Comparison of ENCODE assay signal across 31 mouse cellular contexts in genomic region chr8:64934997-64935396, GRCm38 (mm10). TPM values are rescaled to one million over a fixed set of nuclear protein-coding genes. Genes with fewer than 3 reads are reported as not detected.
DNase-seq lines count a peak whose midpoint lies in the region; ATAC-seq and TF ChIP-seq lines count a peak whose summit lies in the region.
"Had no signal": no experiment of that assay in that cellular context is flagged by ENCODE, and none has a peak within 500 bp of the region (broad histone marks: within the 10 kb centered on the region; RNA-seq: fewer than 3 reads in every experiment).

No protein-coding gene starts in this region.

- peak; percentile 85 for ATAC-seq in inflammation-experienced regulatory T-cells, adult 6 months
- ATAC-seq in stomach, postnatal 0 days (ENCODE audit: low FRiP score, low TSS enrichment): no peak
- no peak for ATAC-seq in midbrain, embryonic 13.5 days
- ATAC-seq: forebrain, embryonic 14.5 days; forebrain, embryonic 16.5 days had no signal

- no peak for TF ChIP-seq EP300 in CH12.LX (IDR thresholded peaks at IDR 0.05; ENCODE audit: low read length)
- no peak for TF ChIP-seq EP300 in stomach, postnatal 0 days (optimal IDR thresholded peaks at IDR 0.05)

- dilution Hi-C loops in CH12.LX (cut with MboI; ENCODE audit: extremely low pct_ligation_motif_present, extremely low pct_unique_long_range_greater_than_20kb, low sequenced_read_pairs): no loop called here

- no peaks in the 10 kb centered on the region for H3K36me3 ChIP-seq in CH12.LX (replicated peaks in 1 of 2; ENCODE audit: control insufficient read depth in 1 of 2, insufficient read depth in 1 of 2, low read length in 1 of 2)
- no peaks in the 10 kb centered on the region for H3K36me3 ChIP-seq in stomach, postnatal 0 days (ENCODE audit: control insufficient read depth, insufficient read depth, low read length)
- no peaks in the 10 kb centered on the region for H3K36me3 ChIP-seq in midbrain, embryonic 13.5 days
- H3K36me3 ChIP-seq: embryonic facial prominence, embryonic 13.5 days; embryonic facial prominence, embryonic 15.5 days; forebrain, embryonic 10.5 days; forebrain, embryonic 12.5 days had no signal

- TF ChIP-seq POLR2A in CH12.LX (IDR thresholded peaks at IDR 0.05; ENCODE audit: low read depth, low read length): no peak
- no peak for TF ChIP-seq POLR2A in lung, adult 2 months (IDR thresholded peaks at IDR 0.05; ENCODE audit: borderline replicate concordance, extremely low read depth, low read depth, low read length)

- no peak overlapping the region for H3K4me3 ChIP-seq in CH12.LX (replicated peaks in 1 of 3; ENCODE audit: low read depth in 2 of 3, low read length in 2 of 3, poor library complexity in 1 of 3)
- no peak overlapping the region for H3K4me3 ChIP-seq in stomach, postnatal 0 days (ENCODE audit: low read depth, low read length)
- H3K4me3 ChIP-seq in layer of hippocampus, adult 2 months: no peak overlapping the region
- no peak overlapping the region for H3K4me3 ChIP-seq in midbrain, embryonic 13.5 days (replicated peaks)
- H3K4me3 ChIP-seq in lung, adult 2 months (replicated peaks; ENCODE audit: extremely low read depth, low read depth, low read length): no peak overlapping the region
- H3K4me3 ChIP-seq: embryonic facial prominence, embryonic 13.5 days; embryonic facial prominence, embryonic 15.5 days; erythroblast, embryonic 14.5 days; forebrain, embryonic 10.5 days; forebrain, embryonic 12.5 days had no signal

- no peaks in the 10 kb centered on the region for H3K9me3 ChIP-seq in CH12.LX (replicated peaks; ENCODE audit: low read length)
- no peaks in the 10 kb centered on the region for H3K9me3 ChIP-seq in stomach, postnatal 0 days (ENCODE audit: control insufficient read depth, low read length)
- no peaks in the 10 kb centered on the region for H3K9me3 ChIP-seq in midbrain, embryonic 13.5 days
- H3K9me3 ChIP-seq: embryonic facial prominence, embryonic 13.5 days; embryonic facial prominence, embryonic 15.5 days; forebrain, embryonic 10.5 days; forebrain, embryonic 12.5 days had no signal

- no peak for TF ChIP-seq RAD21 in CH12.LX (IDR thresholded peaks at IDR 0.05; ENCODE audit: low read depth, low read length)

- peaks cover 0 to 10% of the 10 kb centered on the region in 2 experiments; a peak in 2 of 4 replicates for H3K4me1 ChIP-seq in CH12.LX (ENCODE audit: control insufficient read depth in 1 of 2, insufficient read depth in 2 of 2)
- no peaks in the 10 kb centered on the region for H3K4me1 ChIP-seq in stomach, postnatal 0 days (replicated peaks; ENCODE audit: control insufficient read depth, insufficient read depth)
- no peaks in the 10 kb centered on the region for H3K4me1 ChIP-seq in midbrain, embryonic 13.5 days (replicated peaks)
- no peaks in the 10 kb centered on the region for H3K4me1 ChIP-seq in lung, adult 2 months (ENCODE audit: control insufficient read depth, insufficient read depth, low read length)
- H3K4me1 ChIP-seq: embryonic facial prominence, embryonic 13.5 days; embryonic facial prominence, embryonic 15.5 days; forebrain, embryonic 10.5 days; forebrain, embryonic 12.5 days had no signal

- H3K27me3 ChIP-seq in CH12.LX (replicated peaks): no peaks in the 10 kb centered on the region
- H3K27me3 ChIP-seq in stomach, postnatal 0 days (ENCODE audit: control insufficient read depth, insufficient read depth, low read length): no peaks in the 10 kb centered on the region
- H3K27me3 ChIP-seq in midbrain, embryonic 13.5 days: no peaks in the 10 kb centered on the region
- H3K27me3 ChIP-seq: embryonic facial prominence, embryonic 13.5 days; embryonic facial prominence, embryonic 15.5 days; forebrain, embryonic 12.5 days had no signal

- no peak for TF ChIP-seq CTCF in CH12.LX (conservative IDR thresholded peaks at IDR 0.05 in 1 of 2, IDR thresholded peaks at IDR 0.05 in 1 of 2; ENCODE audit: low read depth in 2 of 2, low read length in 2 of 2)
- TF ChIP-seq CTCF in stomach, postnatal 0 days (IDR thresholded peaks at IDR 0.05; ENCODE audit: low read depth): no peak
- TF ChIP-seq CTCF in layer of hippocampus, adult 2 months (conservative IDR thresholded peaks at IDR 0.05): no peak
- no peak for TF ChIP-seq CTCF in lung, adult 2 months (IDR thresholded peaks at IDR 0.05; ENCODE audit: insufficient read depth, low read length)

- no peaks in the 10 kb centered on the region for H3K79me2 ChIP-seq in CH12.LX (replicated peaks; ENCODE audit: control insufficient read depth, extremely low read depth, insufficient read depth, poor library complexity, severe bottlenecking)

- DNase-seq in CD4-positive, CD25-positive, alpha-beta regulatory T cell, adult 2 months (ENCODE audit: low read depth, low spot score): peak; percentile 54
- peak; percentile 45 for DNase-seq in CH12.LX (ENCODE audit: extremely low read depth)
- peak; percentile 34 for DNase-seq in brain, adult 2 months (ENCODE audit: low read depth, low spot score)
- no peak for DNase-seq in stomach, postnatal 0 days (ENCODE audit: low spot score)
- DNase-seq in layer of hippocampus, adult 2 months (ENCODE audit: low spot score in 2 of 2): no peak
- DNase-seq in lung, adult 2 months: no peak
- DNase-seq: adrenal gland, adult 8-10 months; adrenal gland, postnatal 14 days; adrenal gland, postnatal 36 days; cerebellum, adult 11 months; cerebellum, adult 18-20 months; cerebellum, adult 8-10 months; cerebellum, adult 9-11 months; cerebellum, postnatal 14 days; cerebellum, postnatal 36 days; embryo, embryonic 11 days had no signal

- H3K4me2 ChIP-seq in CH12.LX (ENCODE audit: insufficient read depth, low read depth, poor library complexity, severe bottlenecking): no peak overlapping the region
- no peak overlapping the region for H3K4me2 ChIP-seq in stomach, postnatal 0 days (replicated peaks; ENCODE audit: low read depth)
- H3K4me2 ChIP-seq in midbrain, embryonic 13.5 days (replicated peaks): no peak overlapping the region
- H3K4me2 ChIP-seq: embryonic facial prominence, embryonic 13.5 days; embryonic facial prominence, embryonic 15.5 days; forebrain, embryonic 12.5 days had no signal

- H3K27ac ChIP-seq in CH12.LX (ENCODE audit: insufficient read depth, low read depth): no peak overlapping the region
- H3K27ac ChIP-seq in stomach, postnatal 0 days (replicated peaks): no peak overlapping the region
- no peak overlapping the region for H3K27ac ChIP-seq in layer of hippocampus, adult 2 months
- H3K27ac ChIP-seq in midbrain, embryonic 13.5 days: no peak overlapping the region
- H3K27ac ChIP-seq: embryonic facial prominence, embryonic 13.5 days; embryonic facial prominence, embryonic 15.5 days; forebrain, embryonic 10.5 days; forebrain, embryonic 12.5 days had no signal

- in situ Hi-C loops in CH12.LX (cut with MboI; ENCODE audit: low pct_ligation_motif_present, low pct_unique_long_range_greater_than_20kb, low sequenced_read_pairs): loop anchor here (25.0 kb wide), 2 partner anchors 98 to 198 kb away; partner anchors contain the start of gene Msmo1

- 70% methylated on average over 3 of the region's 3 CpGs for WGBS in stomach, postnatal 0 days
- 79% methylated on average over 3 of the region's 3 CpGs for WGBS in midbrain, embryonic 13.5 days
- WGBS in lung, adult 2 months: 61% methylated on average over 3 of the region's 3 CpGs

- no peak overlapping the region for H3K9ac ChIP-seq in CH12.LX (ENCODE audit: insufficient read depth, low read depth)
- no peak overlapping the region for H3K9ac ChIP-seq in stomach, postnatal 0 days (ENCODE audit: low read length)
- H3K9ac ChIP-seq in midbrain, embryonic 13.5 days (replicated peaks): no peak overlapping the region
- H3K9ac ChIP-seq: embryonic facial prominence, embryonic 13.5 days; embryonic facial prominence, embryonic 15.5 days; forebrain, embryonic 12.5 days had no signal

TF ChIP-seq in CH12.LX, 34 proteins besides CTCF, POLR2A, EP300 and RAD21 (continues in another document):
- TF ChIP-seq JUND (conservative IDR thresholded peaks at IDR 0.05; ENCODE audit: low read depth, low read length) (peak; percentile 39; the same call in 1 of the 2 replicates), ZNF384 (IDR thresholded peaks at IDR 0.05; ENCODE audit: low read depth, low read length) (peak; percentile 49; the same call in 1 of the 2 replicates), HCFC1 (IDR thresholded peaks at IDR 0.05; ENCODE audit: low read depth, low read length) (no peak), UBTF (IDR thresholded peaks at IDR 0.05; ENCODE audit: low read depth, low read length) (no peak), NELFE (IDR thresholded peaks at IDR 0.05; ENCODE audit: low read depth, low read length) (no peak), IRF4 (IDR thresholded peaks at IDR 0.05; ENCODE audit: low read depth, low read length) (0 out of 2 replicates have a peak, but pooled peaks have one; percentile 11), JUN (IDR thresholded peaks at IDR 0.05; ENCODE audit: insufficient read depth, low read depth, low read length) (no peak), MAX (IDR thresholded peaks at IDR 0.05; ENCODE audit: low read length) (no peak), MAFK (IDR thresholded peaks at IDR 0.05; ENCODE audit: insufficient replicate concordance, low read length) (no peak), USF1 (IDR thresholded peaks at IDR 0.05; ENCODE audit: low read depth, low read length) (no peak), MYC (IDR thresholded peaks at IDR 0.05; ENCODE audit: low read depth, low read length) (no peak), E2F4 (IDR thresholded peaks at IDR 0.05; ENCODE audit: insufficient replicate concordance, low read depth, low read length) (no peak), GABPA (IDR thresholded peaks at IDR 0.05; ENCODE audit: insufficient replicate concordance, low read depth, low read length) (no peak)

RNA-seq across cellular contexts. Expression of gene Tmem192, which starts 12.0 kb away (rescaled TPM):
- total RNA-seq in CH12.LX (2012; rRNA removed) (17.2 and 20.6 TPM in 2 replicates), CH12.LX (2014; rRNA removed) (15.7 and 19.5 TPM in 2 replicates)
- polyA plus RNA-seq in CH12.LX (2012; ENCODE audit: insufficient read length, low read depth): 69.7 and 72.1 TPM in 2 replicates
- polyA plus RNA-seq in inflammation-experienced regulatory T-cells, adult 6 months (2017; shearing (Covaris generic)): 10 to 100 TPM; 28.5 to 50.5 (median 48.8) TPM
- polyA plus RNA-seq in stomach, postnatal 0 days (2015; fragmentation: Nextera tagmentation; extraction: Ambion mirVana): 36.6 and 37.2 TPM in 2 replicates
- total RNA-seq in layer of hippocampus, adult 2 months (2021): 10 to 100 TPM; 19.8 to 24.4 TPM
- polyA plus RNA-seq in midbrain, embryonic 13.5 days (2015; fragmentation: Nextera tagmentation; extraction: Ambion mirVana): 20.8 and 21.4 TPM in 2 replicates
- 31.7 and 45.1 TPM in 2 replicates for polyA plus RNA-seq in lung, adult 2 months (2012; rRNA removed)

RNA-seq across cellular contexts. Expression of gene Trim75, which starts 52.6 kb away (rescaled TPM):
- total RNA-seq in CH12.LX (2012; rRNA removed) (not detected in 2 replicates), CH12.LX (2014; rRNA removed) (not detected in 2 replicates)
- polyA plus RNA-seq in CH12.LX (2012; ENCODE audit: insufficient read length, low read depth): 0.07 TPM in 1 of 2 replicates, not detected in the other
- under 1 TPM in 2 of 3 experiments, not detected in 1; 0.23 to 0.36 TPM for polyA plus RNA-seq in inflammation-experienced regulatory T-cells, adult 6 months (2017; shearing (Covaris generic))
- polyA plus RNA-seq in stomach, postnatal 0 days (2015; fragmentation: Nextera tagmentation; extraction: Ambion mirVana): not detected in 2 replicates
- total RNA-seq in layer of hippocampus, adult 2 months (2021): not detected
- polyA plus RNA-seq in midbrain, embryonic 13.5 days (2015; fragmentation: Nextera tagmentation; extraction: Ambion mirVana): not detected in 2 replicates
- polyA plus RNA-seq in lung, adult 2 months (2012; rRNA removed): not detected in 2 replicates
- total RNA-seq: adrenal gland, adult 18-20 months; adrenal gland, adult 8-10 months; adrenal gland, postnatal 14 days; adrenal gland, postnatal 36 days; common myeloid progenitor, adult 5-6 weeks; MEL had no signal
- polyA plus RNA-seq: brain, embryonic 14.5 days; embryonic facial prominence, embryonic 11.5 days; embryonic facial prominence, embryonic 13.5 days; erythroblast, embryonic 14.5 days; forebrain, embryonic 10.5 days; forebrain, embryonic 12.5 days; frontal cortex, adult 2 months had no signal

Comparison
In these comparisons a context has a peak if more than half of its experiments do, and no peak if none do; other contexts are left out.
1. DNase-seq: peak in CD4-positive, CD25-positive, alpha-beta regulatory T cell, adult 2 months (single experiment), CH12.LX (single experiment) and brain, adult 2 months (single experiment); none in stomach, postnatal 0 days (single experiment), layer of hippocampus, adult 2 months (0 of 2) and lung, adult 2 months (single experiment).